Mouse (Mus musculus) embryonic facial prominence, embryonic 11.5 days (tissue): ENCODE measurements around the gene Stxbp4. TPM values are rescaled to one million over a fixed set of nuclear protein-coding genes. Genes with fewer than 3 reads are reported as not detected.
A peak's percentile ranks its signal among the peaks of the same experiment; 100 is the strongest.

Experiments used
- ATAC-seq: fragments of 200-750 bp; cut with Nextera tagmentation; replicated peaks from 2 replicates; pipeline ENCODE4 v1.8.0; 2017; ENCODE audit warnings: low read depth; ENCODE audit not compliant: insufficient number of reproducible peaks, low FRiP score, low TSS enrichment
- DNase-seq: peaks from one replicate; pipeline ENCODE4 v3.0.0-alpha.2; 2015; ENCODE audit warnings: low spot score
- H3K27ac ChIP-seq: fragments of 300-500 bp; sonication (generic); replicated peaks from 2 replicates; pipeline ENCODE4 v1.5.1; 2014; ENCODE audit warnings: mild to moderate bottlenecking, low read depth, low read length, control low read depth
- H3K27me3 ChIP-seq: fragments of 300-500 bp; sonication (generic); 2 replicates; pipeline ENCODE4 v1.6.1; 2014; ENCODE audit warnings: mild to moderate bottlenecking, low read length, moderate library complexity, mixed read lengths; ENCODE audit not compliant: control insufficient read depth, insufficient read depth
- H3K36me3 ChIP-seq: fragments of 300-500 bp; sonication (generic); replicated peaks from 2 replicates; pipeline ENCODE4 v1.6.1; 2014; ENCODE audit warnings: low read depth, mild to moderate bottlenecking, low read length, moderate library complexity, mixed read lengths; ENCODE audit not compliant: control insufficient read depth, insufficient read depth
- H3K4me1 ChIP-seq: fragments of 300-500 bp; sonication (generic); 2 replicates; pipeline ENCODE4 v1.6.1; 2014; ENCODE audit warnings: low read length, mixed read lengths; ENCODE audit not compliant: control insufficient read depth, insufficient read depth
- H3K4me2 ChIP-seq: fragments of 300-500 bp; sonication (generic); 2 replicates; pipeline ENCODE4 v1.6.1; 2014; ENCODE audit warnings: low read depth, mild to moderate bottlenecking, control low read depth, low read length, moderate library complexity
- H3K4me3 ChIP-seq: fragments of 300-500 bp; sonication (generic); 2 replicates; pipeline ENCODE4 v1.5.1; 2014; ENCODE audit warnings: low read depth, low read length, control low read depth
- H3K9ac ChIP-seq: fragments of 300-500 bp; sonication (generic); replicated peaks from 2 replicates; pipeline ENCODE4 v1.6.1; 2014; ENCODE audit warnings: mild to moderate bottlenecking, control low read depth, low read length
- H3K9me3 ChIP-seq: fragments of 300-500 bp; sonication (generic); replicated peaks from 2 replicates; pipeline ENCODE4 v1.6.1; 2016; ENCODE audit warnings: mild to moderate bottlenecking, low read length, inconsistent platforms, mixed read lengths; ENCODE audit not compliant: control insufficient read depth
- WGBS: fragments of 180-500 bp; shearing (Covaris S2); extraction: QIAGEN DNeasy Blood & Tissue Kit; methylation state at CpG from one replicate; pipeline ENCODE4 v1.1.7; 2014; 5-methylcytosine and 5-hydroxymethylcytosine counted together
- polyA plus RNA-seq: library from polyadenylated mRNA; unstranded; fragments of >200 nt; fragmentation: Nextera tagmentation; extraction: Ambion mirVana; gene quantifications from 2 replicates; pipeline ENCODE4 v1.2.1, GENCODE M21; 2014

Stxbp4 gene
- polyA plus RNA-seq, 1 experiment from 2014 or later = 35.1 TPM

DNA sequence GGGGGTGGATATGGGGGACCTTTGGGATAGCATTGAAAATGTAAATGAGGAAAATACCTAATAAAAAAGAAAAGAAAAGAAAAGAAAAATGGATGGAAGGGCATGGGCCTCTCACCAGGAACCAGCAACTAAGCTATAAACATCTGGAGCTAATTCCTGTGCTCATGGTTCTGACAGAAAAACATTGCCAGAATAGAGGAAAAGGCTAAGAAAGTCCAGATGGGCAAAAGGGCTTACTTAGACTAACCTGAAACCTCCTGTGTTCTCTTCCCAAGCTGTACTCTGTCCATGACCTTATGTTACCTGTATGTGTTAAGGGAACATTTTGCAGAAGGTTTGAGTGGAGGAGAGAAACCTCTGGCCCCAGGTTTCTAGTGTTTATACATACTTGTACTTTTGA lies 25.8 kb downstream of the Stxbp4 start:
- ATAC-seq (no peak), DNase-seq (peak; percentile 73)
- Histone ChIP-seq H3K9ac (no peak overlapping the region), H3K27me3 (no peaks in the 10 kb centered on the region), H3K27ac (no peak overlapping the region), H3K36me3 (no peaks in the 10 kb centered on the region), H3K4me3 (no peak overlapping the region), H3K4me1 (no peaks in the 10 kb centered on the region), H3K4me2 (no peak overlapping the region), H3K9me3 (no peaks in the 10 kb centered on the region)

DNA sequence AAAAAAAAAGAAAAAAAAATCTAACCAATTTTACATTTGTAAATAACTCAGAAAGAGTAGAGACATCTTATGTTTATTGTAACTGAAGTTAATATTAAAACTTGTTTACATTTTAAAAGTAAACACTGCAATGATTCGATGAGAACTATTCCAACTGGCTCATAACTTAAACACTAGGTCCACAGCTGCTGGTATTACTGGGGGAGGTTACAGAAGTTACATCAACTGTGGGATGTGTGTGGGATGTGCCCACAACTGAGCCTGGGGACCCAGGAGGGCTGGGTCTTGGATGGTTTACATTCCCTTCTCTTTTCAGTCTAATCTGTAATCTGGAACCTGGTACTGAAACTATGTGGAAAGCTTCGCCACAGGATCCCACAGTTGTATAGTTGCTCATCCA lies 34.8 kb downstream of the Stxbp4 start:
- Histone ChIP-seq H3K36me3 (no peaks in the 10 kb centered on the region), H3K9ac (no peak overlapping the region), H3K27ac (no peak overlapping the region), H3K27me3 (no peaks in the 10 kb centered on the region), H3K4me1 (no peaks in the 10 kb centered on the region), H3K9me3 (no peaks in the 10 kb centered on the region), H3K4me2 (no peak overlapping the region), H3K4me3 (no peak overlapping the region)
- WGBS = 98% methylated on average over 2 of the region's 2 CpGs
- ATAC-seq (no peak), DNase-seq (no peak)

DNA sequence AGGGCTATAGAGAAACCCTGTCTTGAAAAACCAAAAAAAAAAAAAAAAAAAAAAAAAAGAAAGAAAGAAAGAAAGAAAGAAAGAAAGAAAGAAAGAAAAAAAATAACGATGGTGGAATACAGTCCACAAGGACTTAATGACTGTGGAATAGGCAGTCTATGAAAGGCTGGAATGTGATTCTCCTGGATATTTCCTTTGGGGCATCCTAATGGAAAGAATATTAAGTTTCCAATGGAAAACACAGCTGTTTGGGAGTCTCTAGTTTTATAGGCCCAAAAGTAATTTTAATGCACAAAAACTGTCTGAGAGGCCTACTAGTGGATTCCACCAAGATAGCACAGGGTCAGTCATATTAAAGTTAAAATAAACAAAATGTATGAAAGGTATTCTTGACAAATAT lies 42.1 kb downstream of the Stxbp4 start:
- Histone ChIP-seq H3K9me3 (no peaks in the 10 kb centered on the region), H3K27ac (no peak overlapping the region), H3K4me1 (no peaks in the 10 kb centered on the region), H3K4me2 (no peak overlapping the region), H3K27me3 (no peaks in the 10 kb centered on the region), H3K4me3 (no peak overlapping the region), H3K36me3 (no peaks in the 10 kb centered on the region), H3K9ac (no peak overlapping the region)
- DNase-seq = no peak
- WGBS = 86% methylated on average over 1 of the region's 1 CpGs
- no peak for ATAC-seq

DNA sequence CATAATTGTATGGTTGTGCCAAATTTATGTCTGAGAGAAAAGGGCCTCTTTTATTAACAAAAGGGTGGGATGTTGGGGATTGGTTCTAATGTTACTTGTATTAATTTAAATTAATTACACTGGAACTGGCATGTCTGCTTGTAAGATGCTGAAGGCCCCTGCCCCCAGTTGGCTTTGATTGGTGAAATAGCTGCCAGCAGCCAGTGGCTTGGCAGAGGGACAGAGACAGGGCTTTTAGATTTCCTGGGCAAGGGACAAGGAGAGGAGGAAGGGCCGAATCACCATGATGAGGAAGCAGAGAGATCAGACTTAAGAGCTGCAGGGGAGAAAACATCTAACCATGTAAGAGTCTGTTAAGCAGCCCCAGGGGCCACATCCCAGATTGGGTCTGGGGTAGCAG lies 46.9 kb downstream of the Stxbp4 start:
- Histone ChIP-seq H3K4me2 (no peak overlapping the region), H3K36me3 (no peaks in the 10 kb centered on the region; the same call in 1 of the 2 replicates), H3K4me1 (no peaks in the 10 kb centered on the region), H3K27ac (no peak overlapping the region), H3K4me3 (no peak overlapping the region), H3K9ac (no peak overlapping the region), H3K27me3 (no peaks in the 10 kb centered on the region), H3K9me3 (no peaks in the 10 kb centered on the region)
- 92% methylated on average over 1 of the region's 1 CpGs for WGBS
- ATAC-seq (no peak), DNase-seq (no peak)

DNA sequence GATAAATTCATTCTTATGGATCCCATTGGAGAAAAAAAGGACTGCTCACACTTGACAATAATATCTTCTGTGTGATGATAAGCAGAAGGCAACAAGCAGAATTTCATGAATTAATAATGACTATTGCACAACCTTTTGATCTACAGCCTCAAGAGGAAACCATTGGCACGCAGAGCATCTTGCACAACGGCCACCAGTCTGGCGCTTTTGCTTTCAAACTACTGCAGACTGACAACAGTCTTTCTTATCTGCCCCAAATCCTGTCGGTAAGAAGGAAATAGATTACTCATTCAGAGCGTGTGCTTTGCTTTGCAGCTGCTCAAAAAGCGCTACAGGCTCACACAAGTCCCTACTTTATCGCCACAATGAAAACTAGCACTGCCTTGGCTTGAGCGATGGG lies 51.7 kb downstream of the Stxbp4 start:
- WGBS = 95% methylated on average over 8 of the region's 8 CpGs
- Histone ChIP-seq H3K9me3 (no peaks in the 10 kb centered on the region), H3K4me2 (no peak overlapping the region), H3K4me1 (no peaks in the 10 kb centered on the region), H3K4me3 (no peak overlapping the region), H3K9ac (no peak overlapping the region), H3K27ac (no peak overlapping the region), H3K36me3 (peaks cover 4% of the 10 kb centered on the region; the same call in 1 of the 2 replicates), H3K27me3 (no peaks in the 10 kb centered on the region)
- DNase-seq = no peak
- ATAC-seq = no peak

DNA sequence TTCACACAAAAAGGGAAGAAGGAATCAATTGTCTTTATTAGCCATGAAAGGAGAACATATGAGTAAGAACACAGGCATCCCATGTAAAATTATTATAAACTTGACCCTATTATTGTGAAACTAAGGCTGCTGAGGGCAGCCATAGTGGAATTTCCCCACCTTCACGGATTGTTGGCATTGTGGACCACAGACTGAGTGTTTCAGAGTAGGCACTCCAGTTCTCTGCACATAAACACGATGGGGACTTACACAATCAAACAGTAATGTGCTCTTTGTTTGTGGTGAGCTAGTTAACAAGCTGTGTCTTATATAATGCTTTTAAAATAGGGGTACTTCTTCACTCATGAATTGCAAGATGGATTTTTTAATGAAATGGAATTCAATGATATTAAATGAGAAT lies 52.1 kb downstream of the Stxbp4 start:
- Histone ChIP-seq H3K4me3 (no peak overlapping the region), H3K9ac (no peak overlapping the region), H3K4me1 (no peaks in the 10 kb centered on the region), H3K27me3 (no peaks in the 10 kb centered on the region), H3K4me2 (no peak overlapping the region), H3K36me3 (peaks cover 4% of the 10 kb centered on the region; the same call in 1 of the 2 replicates), H3K9me3 (no peaks in the 10 kb centered on the region), H3K27ac (no peak overlapping the region)
- 94% methylated on average over 2 of the region's 2 CpGs for WGBS
- DNase-seq = no peak
- no peak for ATAC-seq

DNA sequence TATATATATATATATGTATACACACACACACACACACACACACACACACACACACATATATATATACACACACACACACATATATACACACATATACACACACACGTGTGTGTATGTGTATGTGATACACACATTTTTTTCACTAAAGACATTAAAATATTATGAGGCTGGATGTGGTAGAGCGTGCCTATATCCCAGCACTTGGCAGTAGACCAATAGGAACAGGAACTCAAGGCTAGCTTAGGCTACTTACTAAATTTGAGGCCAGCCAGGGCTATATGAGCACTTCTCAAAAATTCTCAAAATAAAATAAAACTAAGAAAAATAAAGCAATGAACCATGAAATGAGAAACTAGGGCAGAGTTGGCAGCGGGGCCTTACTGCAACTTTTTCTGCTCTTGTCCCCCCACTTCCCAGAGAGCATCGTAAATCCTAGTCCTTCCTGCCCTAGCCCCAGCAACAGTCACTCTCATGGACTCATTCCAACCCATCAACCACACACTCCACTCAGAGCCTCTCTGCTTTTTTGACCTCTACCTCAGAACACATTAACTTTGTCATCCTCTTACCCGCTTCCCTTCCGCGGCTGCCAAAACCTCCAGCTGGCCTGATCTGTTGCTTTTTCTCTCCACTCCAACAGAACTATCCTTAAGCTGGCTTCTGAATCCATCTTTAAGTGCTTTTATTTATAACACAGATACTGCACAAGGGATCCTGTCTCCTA lies 60.7 kb downstream of the Stxbp4 start:
- H3K9me3 ChIP-seq = no peaks in the 10 kb centered on the region

DNA sequence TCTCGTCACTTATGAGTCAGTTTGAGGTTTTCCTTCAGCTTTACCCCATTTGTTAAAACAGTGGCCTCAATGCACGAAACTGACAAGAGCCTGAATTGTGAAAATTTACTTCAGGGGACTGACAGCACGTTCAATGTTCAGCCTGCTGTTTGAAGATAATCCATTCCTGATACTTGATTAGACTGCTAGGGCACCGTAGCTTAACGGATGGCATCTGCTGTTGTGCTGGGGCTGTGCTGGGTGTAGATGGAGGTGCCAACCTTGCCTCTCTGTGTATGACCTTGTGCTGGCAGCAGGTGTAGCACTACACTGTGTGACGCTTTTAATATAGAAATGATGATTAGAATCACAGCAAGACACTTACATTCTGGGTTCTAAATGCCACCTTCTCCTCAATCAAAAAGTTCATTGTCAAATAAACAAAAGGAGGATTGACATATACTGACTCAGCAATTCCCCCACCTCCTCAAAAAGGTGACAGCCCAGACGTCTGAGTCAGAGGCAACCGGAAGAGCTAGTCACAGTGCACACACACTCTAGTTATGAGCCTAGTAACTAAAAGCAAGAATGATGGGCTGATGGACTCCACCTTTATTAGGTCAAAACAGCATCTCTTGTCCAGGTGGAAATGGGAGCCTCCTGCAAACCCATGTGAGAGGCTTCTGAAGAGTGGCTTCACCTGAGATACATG lies 61.5 kb downstream of the Stxbp4 start:
- H3K9me3 ChIP-seq = no peaks in the 10 kb centered on the region
- DNase-seq (no peak), ATAC-seq (no peak)
- no peak overlapping the region for H3K27ac ChIP-seq
- H3K4me1 ChIP-seq = no peaks in the 10 kb centered on the region
- no peak overlapping the region for H3K9ac ChIP-seq
- H3K27me3 ChIP-seq = no peaks in the 10 kb centered on the region
- 91% methylated on average over 8 of the region's 8 CpGs for WGBS
- H3K4me2 ChIP-seq = no peak overlapping the region
- H3K4me3 ChIP-seq = no peak overlapping the region
- H3K36me3 ChIP-seq = no peaks in the 10 kb centered on the region

More for the DNA sequence above, 60.7 kb downstream of the Stxbp4 start:
- no peak overlapping the region for H3K9ac ChIP-seq
- H3K4me3 ChIP-seq = no peak overlapping the region
- no peak overlapping the region for H3K4me2 ChIP-seq
- H3K27ac ChIP-seq = no peak overlapping the region
- no peaks in the 10 kb centered on the region for H3K27me3 ChIP-seq
- 93% methylated on average over 7 of the region's 7 CpGs for WGBS
- DNase-seq = no peak
- H3K4me1 ChIP-seq = no peaks in the 10 kb centered on the region
- no peaks in the 10 kb centered on the region for H3K36me3 ChIP-seq
- ATAC-seq = no peak
